Mouse (Mus musculus) limb, embryonic 13.5 days (tissue): Measurements from ENCODE around the gene Cgrrf1. TPM values are rescaled to one million over a fixed set of nuclear protein-coding genes. Genes with fewer than 3 reads are reported as not detected.

ENCODE experiments used
- ATAC-seq: fragments of 200-750 bp; cut with Nextera tagmentation; 2 replicates; pipeline ENCODE4 v1.8.0; 2017; ENCODE audit warnings: low read depth, moderate number of reproducible peaks, moderate TSS enrichment; ENCODE audit not compliant: low FRiP score
- H3K27ac ChIP-seq: fragments of 300-500 bp; sonication (generic); 2 replicates; pipeline ENCODE4 v1.5.1; 2015; ENCODE audit warnings: inconsistent platforms, mild to moderate bottlenecking, moderate library complexity
- H3K27me3 ChIP-seq: fragments of 300-500 bp; sonication (generic); 2 replicates; pipeline ENCODE4 v1.6.1; 2015; ENCODE audit warnings: mild to moderate bottlenecking, inconsistent platforms
- H3K36me3 ChIP-seq: fragments of 300-500 bp; sonication (generic); 2 replicates; pipeline ENCODE4 v1.6.1; 2015; ENCODE audit warnings: inconsistent platforms, mild to moderate bottlenecking, moderate library complexity
- H3K4me1 ChIP-seq: fragments of 300-500 bp; sonication (generic); 2 replicates; pipeline ENCODE4 v1.6.1; 2015; ENCODE audit warnings: inconsistent platforms
- H3K4me2 ChIP-seq: fragments of 300-500 bp; sonication (generic); replicated peaks from 2 replicates; pipeline ENCODE4 v1.6.1; 2015; ENCODE audit warnings: inconsistent platforms, mild to moderate bottlenecking, moderate library complexity
- H3K4me3 ChIP-seq: fragments of 300-500 bp; sonication (generic); 2 replicates; pipeline ENCODE4 v1.5.1; 2015; ENCODE audit warnings: moderate library complexity, mild to moderate bottlenecking, inconsistent platforms
- H3K9ac ChIP-seq: fragments of 300-500 bp; sonication (generic); 2 replicates; pipeline ENCODE4 v1.6.1; 2015; ENCODE audit warnings: mild to moderate bottlenecking, inconsistent platforms
- H3K9me3 ChIP-seq: fragments of 300-500 bp; sonication (generic); 2 replicates; pipeline ENCODE4 v1.6.1; 2016; ENCODE audit warnings: inconsistent platforms
- WGBS: fragments of 180-500 bp; shearing (Covaris S2); methylation state at CpG from one replicate; pipeline ENCODE4 v1.1.7; 2015; 5-methylcytosine and 5-hydroxymethylcytosine counted together
- polyA plus RNA-seq: library from polyadenylated mRNA; unstranded; fragments of >200 nt; fragmentation: Nextera tagmentation; extraction: Ambion mirVana; gene quantifications from 2 replicates; pipeline ENCODE4 v1.2.1, GENCODE M21; 2015

Gene Cgrrf1
- 25.1 and 30.2 TPM in 2 replicates for polyA plus RNA-seq

DNA sequence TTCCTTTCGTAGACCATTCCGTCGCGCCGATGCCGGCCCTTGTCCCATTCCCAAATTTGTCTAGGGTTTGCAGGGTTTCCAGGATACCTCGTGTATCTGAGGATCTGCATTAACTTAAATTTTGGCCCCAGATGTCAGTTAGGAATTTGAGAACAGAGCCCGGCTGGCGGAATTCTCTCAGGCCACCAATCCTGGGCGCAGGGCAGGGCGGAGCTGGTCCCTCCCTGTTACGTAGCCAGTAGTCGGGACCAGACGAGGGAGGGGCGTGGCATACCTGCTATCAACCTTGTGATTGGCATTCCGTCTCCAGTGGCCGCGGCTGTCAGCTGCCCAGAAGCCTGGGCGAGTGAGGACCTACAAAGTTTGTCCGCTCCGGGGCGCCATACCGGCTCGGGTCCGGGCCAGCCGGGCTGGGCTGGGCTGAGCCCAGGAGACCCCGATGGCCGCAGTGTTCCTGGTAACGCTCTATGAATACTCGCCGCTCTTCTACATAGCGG, at the start of gene Cgrrf1:
Gene Cgrrf1, plus strand, starts transcription at position 289 of the 497 bp plus-strand sequence.
- no peaks in the 10 kb centered on the region for H3K9me3 ChIP-seq
- no peaks in the 10 kb centered on the region for H3K27me3 ChIP-seq
- peak within 1 kb of the TSS; percentile 83 for H3K9ac ChIP-seq
- H3K4me1 ChIP-seq: peaks cover 12% of the 10 kb centered on the region
- WGBS: under 1% methylated on average over 32 of the region's 32 CpGs
- no peaks in the 10 kb centered on the region for H3K36me3 ChIP-seq
- H3K4me2 ChIP-seq: peak within 1 kb of the TSS; percentile 83
- peak; percentile 99 for ATAC-seq
- peak within 1 kb of the TSS; percentile 82 for H3K4me3 ChIP-seq
- H3K27ac ChIP-seq: peak within 1 kb of the TSS; percentile 10; the same call in 1 of the 2 replicates

- no peak overlapping the region for H3K9ac ChIP-seq
- 88% methylated on average over 8 of the region's 8 CpGs for WGBS
- H3K27me3 ChIP-seq: no peaks in the 10 kb centered on the region
- no peak overlapping the region for H3K4me3 ChIP-seq
- H3K4me2 ChIP-seq: no peak overlapping the region
- H3K36me3 ChIP-seq: peaks cover 57% of the 10 kb centered on the region
- H3K4me1 ChIP-seq: peaks cover 31% of the 10 kb centered on the region
- no peak for ATAC-seq
- no peak overlapping the region for H3K27ac ChIP-seq
- peaks cover 6% of the 10 kb centered on the region for H3K9me3 ChIP-seq
These were observed 49.6 kb upstream of the Cgrrf1 start for GRCm38 (mm10) chr14:46782187-46782828.

GRCm38 (mm10) chr14:46783327-46783926, 48.5 kb upstream of the Cgrrf1 start:
- Histone ChIP-seq H3K4me3 (no peak overlapping the region), H3K9me3 (peaks cover 6% of the 10 kb centered on the region), H3K4me2 (no peak overlapping the region), H3K36me3 (peaks cover 46% of the 10 kb centered on the region), H3K27me3 (no peaks in the 10 kb centered on the region), H3K4me1 (peaks cover 31% of the 10 kb centered on the region), H3K27ac (no peak overlapping the region), H3K9ac (no peak overlapping the region)
- WGBS: 65% methylated on average over 10 of the region's 10 CpGs
- no peak for ATAC-seq

- Histone ChIP-seq H3K4me3 (no peak overlapping the region), H3K36me3 (peaks cover 28% of the 10 kb centered on the region), H3K27ac (no peak overlapping the region), H3K4me2 (no peak overlapping the region), H3K27me3 (no peaks in the 10 kb centered on the region), H3K4me1 (peaks cover 35% of the 10 kb centered on the region), H3K9ac (no peak overlapping the region), H3K9me3 (no peaks in the 10 kb centered on the region)
- WGBS: 70% methylated on average over 5 of the region's 5 CpGs
- no peak for ATAC-seq
These were observed 46.7 kb upstream of the Cgrrf1 start for GRCm38 (mm10) chr14:46785247-46785646.

GRCm38 (mm10) chr14:46787454-46787786, 44.5 kb upstream of the Cgrrf1 start:
- H3K9me3 ChIP-seq: no peaks in the 10 kb centered on the region
- peak overlapping the region; percentile 95 for H3K9ac ChIP-seq
- 0% methylated on average over 11 of the region's 11 CpGs for WGBS
- no peaks in the 10 kb centered on the region for H3K27me3 ChIP-seq
- peak overlapping the region; percentile 90 for H3K4me3 ChIP-seq
- ATAC-seq: peak; percentile 13; the same call in 1 of the 2 replicates
- peaks cover 35% of the 10 kb centered on the region for H3K4me1 ChIP-seq
- peaks cover 9% of the 10 kb centered on the region for H3K36me3 ChIP-seq
- peak overlapping the region; percentile 98 for H3K27ac ChIP-seq
- peak overlapping the region; percentile 82 for H3K4me2 ChIP-seq

GRCm38 (mm10) chr14:46787787-46788504, 44.0 kb upstream of the Cgrrf1 start, which contains the start of gene Cnih1:
TSS of gene Cnih1 (minus strand) at chr14:46788411.
- Histone ChIP-seq H3K4me3 (peak within 1 kb of the TSS; percentile 90), H3K27ac (peak within 1 kb of the TSS; percentile 98), H3K4me1 (peaks cover 35% of the 10 kb centered on the region), H3K4me2 (peak within 1 kb of the TSS; percentile 82), H3K36me3 (peaks cover 4% of the 10 kb centered on the region; the same call in 1 of the 2 replicates), H3K9me3 (no peaks in the 10 kb centered on the region), H3K9ac (peak within 1 kb of the TSS; percentile 95), H3K27me3 (no peaks in the 10 kb centered on the region)
- peak; percentile 94 for ATAC-seq
- under 1% methylated on average over 84 of the region's 86 CpGs for WGBS

- Histone ChIP-seq H3K9me3 (no peaks in the 10 kb centered on the region), H3K27ac (no peak overlapping the region), H3K4me1 (peaks cover 31% of the 10 kb centered on the region), H3K4me3 (peak overlapping the region; percentile 90), H3K36me3 (peaks cover under 1% of the 10 kb centered on the region; the same call in 1 of the 2 replicates), H3K4me2 (peak overlapping the region; percentile 82), H3K27me3 (no peaks in the 10 kb centered on the region), H3K9ac (0 out of 2 replicates have a peak overlapping the region, but pooled peaks have one; percentile 95)
- 30% methylated on average over 8 of the region's 8 CpGs for WGBS
- ATAC-seq: no peak
These were observed 43.4 kb upstream of the Cgrrf1 start for GRCm38 (mm10) chr14:46788505-46788901.

DNA sequence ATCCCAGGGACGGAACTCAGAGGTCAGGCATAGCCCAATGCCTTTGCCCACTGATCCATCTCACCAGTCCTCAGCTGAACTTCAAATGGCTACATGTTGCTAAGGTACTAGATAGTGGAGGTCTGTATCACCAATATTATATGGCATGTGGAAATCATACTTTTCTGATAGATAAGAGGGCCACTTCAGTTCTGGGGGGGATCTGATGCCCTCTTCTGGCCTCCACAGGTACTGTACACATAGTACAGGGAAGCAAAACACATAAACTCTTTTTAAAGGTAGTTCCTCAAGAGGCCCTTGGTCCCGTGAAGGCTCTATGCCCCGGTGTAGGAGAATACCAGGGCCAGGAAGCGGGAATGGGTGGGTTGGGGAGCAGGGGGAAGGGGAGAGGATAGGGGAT, 41.6 kb upstream of the Cgrrf1 start:
- ATAC-seq: no peak
- WGBS: 67% methylated on average over 4 of the region's 4 CpGs
- no peaks in the 10 kb centered on the region for H3K9me3 ChIP-seq

GRCm38 (mm10) chr14:46790723-46791122, 41.2 kb upstream of the Cgrrf1 start:
- Histone ChIP-seq H3K4me1 (peaks cover 15% of the 10 kb centered on the region), H3K4me2 (no peak overlapping the region), H3K27ac (no peak overlapping the region), H3K9ac (no peak overlapping the region), H3K4me3 (no peak overlapping the region), H3K27me3 (no peaks in the 10 kb centered on the region), H3K9me3 (no peaks in the 10 kb centered on the region), H3K36me3 (no peaks in the 10 kb centered on the region)
- ATAC-seq: no peak
- WGBS: 90% methylated on average over 6 of the region's 6 CpGs

More for the DNA sequence above, 41.6 kb upstream of the Cgrrf1 start:
- H3K4me2 ChIP-seq: no peak overlapping the region
- H3K9ac ChIP-seq: no peak overlapping the region
- H3K27me3 ChIP-seq: no peaks in the 10 kb centered on the region
- no peak overlapping the region for H3K27ac ChIP-seq
- H3K36me3 ChIP-seq: no peaks in the 10 kb centered on the region
- peaks cover 16% of the 10 kb centered on the region for H3K4me1 ChIP-seq
- H3K4me3 ChIP-seq: no peak overlapping the region

DNA sequence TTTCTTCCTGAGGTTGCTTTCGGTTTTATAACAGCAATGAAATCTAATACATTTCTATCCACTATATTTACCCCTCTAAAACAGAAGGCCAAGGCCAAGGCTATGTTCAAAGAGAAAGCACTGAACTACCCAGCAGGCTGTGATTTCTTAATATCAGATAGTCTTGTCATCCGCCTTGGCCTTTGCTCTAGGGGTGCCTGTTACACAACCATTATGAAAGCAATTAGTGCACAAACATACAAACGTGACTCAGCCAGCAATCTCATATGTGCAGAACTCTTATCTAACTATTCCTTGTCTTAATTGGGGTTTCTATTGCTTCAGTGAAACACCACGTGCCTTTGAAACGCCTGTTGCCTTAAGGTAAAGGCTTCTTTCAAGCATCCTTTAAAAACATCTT, 37.8 kb upstream of the Cgrrf1 start:
- WGBS: 84% methylated on average over 5 of the region's 5 CpGs
- no peak for ATAC-seq
- Histone ChIP-seq H3K4me3 (no peak overlapping the region), H3K27me3 (no peaks in the 10 kb centered on the region), H3K4me1 (no peaks in the 10 kb centered on the region), H3K27ac (no peak overlapping the region), H3K36me3 (peaks cover 2% of the 10 kb centered on the region; the same call in 1 of the 2 replicates), H3K9me3 (no peaks in the 10 kb centered on the region), H3K4me2 (no peak overlapping the region), H3K9ac (no peak overlapping the region)

- no peak overlapping the region for H3K9ac ChIP-seq
- no peak overlapping the region for H3K4me3 ChIP-seq
- 74% methylated on average over 3 of the region's 3 CpGs for WGBS
- H3K4me2 ChIP-seq: no peak overlapping the region
- ATAC-seq: no peak
- peaks cover 10% of the 10 kb centered on the region; the same call in 1 of the 2 replicates for H3K36me3 ChIP-seq
- no peaks in the 10 kb centered on the region for H3K9me3 ChIP-seq
- no peaks in the 10 kb centered on the region for H3K4me1 ChIP-seq
- no peak overlapping the region for H3K27ac ChIP-seq
- no peaks in the 10 kb centered on the region for H3K27me3 ChIP-seq
These were observed 31.1 kb upstream of the Cgrrf1 start for GRCm38 (mm10) chr14:46800684-46801345.
